Mouse (Mus musculus) lung, adult 2 months (tissue): Measurements from ENCODE around the gene Rpl36-ps4.

ENCODE experiments used
- CTCF ChIP-seq: fragments of 200-500 bp; IDR thresholded peaks from 2 replicates; pipeline ENCODE4 v1.5.1; 2011; ENCODE audit warnings: mild to moderate bottlenecking, low read length, control low read depth; ENCODE audit not compliant: insufficient read depth
- POLR2A ChIP-seq: fragments of 200-500 bp; IDR thresholded peaks from 2 replicates; pipeline ENCODE4 v1.6.1; 2011; ENCODE audit warnings: low read depth, mild to moderate bottlenecking, control low read depth, low read length, borderline replicate concordance; ENCODE audit errors: extremely low read depth

DNA sequence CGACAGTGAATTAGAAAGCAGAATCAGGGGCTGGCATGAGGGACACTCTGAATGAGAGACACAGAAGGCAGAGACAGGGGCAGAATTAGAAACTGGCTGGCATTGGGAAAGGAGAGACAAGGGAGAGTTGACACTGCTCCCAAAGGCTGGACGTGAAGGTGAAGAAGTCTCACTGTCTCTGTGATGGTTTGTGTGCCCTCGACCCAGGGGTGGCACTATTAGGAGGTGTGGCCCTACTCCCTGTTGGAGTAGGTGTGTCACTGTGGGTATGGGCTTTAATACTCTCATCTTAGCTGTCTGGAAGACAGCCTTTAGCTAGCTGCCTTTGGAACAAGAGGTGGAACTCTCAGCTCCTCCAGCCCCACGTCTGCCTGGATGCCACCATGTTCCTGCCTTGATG is 46.8 kb upstream of the Rpl36-ps4 start:
- TF ChIP-seq CTCF (no peak), POLR2A (no peak)
